ENCODE assay signal across 9 mouse cellular contexts in the genomic region with DNA sequence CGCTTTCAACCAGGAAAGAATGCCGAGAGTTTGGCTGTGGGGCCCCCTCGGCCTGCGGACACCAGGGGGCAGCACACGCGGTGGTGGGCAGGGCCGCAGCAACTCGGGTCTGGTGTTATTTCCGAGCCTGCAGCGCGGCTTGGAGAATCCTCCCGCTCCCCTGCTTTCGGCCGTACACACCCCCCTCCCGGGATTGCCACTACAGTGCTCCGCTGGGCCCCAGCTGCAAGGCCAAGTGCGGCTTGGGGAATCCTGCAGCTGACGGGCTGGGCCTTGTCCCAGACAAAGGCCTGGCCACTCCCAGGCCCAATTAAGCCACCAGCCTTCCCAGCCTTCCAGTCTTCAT. TPM values are rescaled to one million over a fixed set of nuclear protein-coding genes. Genes with fewer than 3 reads are reported as not detected.
DNase-seq lines count a peak whose midpoint lies in the region; ATAC-seq lines count a peak whose summit lies in the region.
"Had no signal": no experiment of that assay in that cellular context is flagged by ENCODE, and none has a peak within 500 bp of the region (broad histone marks: within the 10 kb centered on the region; RNA-seq: fewer than 3 reads in every experiment).

No protein-coding gene starts in this region.

- peak overlapping the region; percentile 89 for H3K27ac ChIP-seq in embryonic facial prominence, embryonic 15.5 days (replicated peaks)
- peak overlapping the region in 1 of 2 experiments; percentile 24; a peak in 1 of 4 replicates for H3K27ac ChIP-seq in heart, embryonic 14.5 days (replicated peaks in 1 of 2; ENCODE audit: control insufficient read depth in 1 of 2, insufficient read depth in 1 of 2, low read depth in 2 of 2, low read length in 2 of 2)

- H3K9me3 ChIP-seq in embryonic facial prominence, embryonic 15.5 days (replicated peaks) = no peaks in the 10 kb centered on the region
- no peaks in the 10 kb centered on the region for H3K9me3 ChIP-seq in heart, embryonic 14.5 days (ENCODE audit: control insufficient read depth, low read length)
- H3K9me3 ChIP-seq in megakaryocyte, embryonic 14.5 days = 0 out of 2 replicates have a peak, but pooled peaks cover 3% of the 10 kb centered on the region

- ATAC-seq in embryonic facial prominence, embryonic 15.5 days (ENCODE audit: insufficient number of reproducible peaks, low FRiP score, low TSS enrichment, low read depth) = peak; percentile 56
- ATAC-seq in heart, embryonic 14.5 days (ENCODE audit: insufficient number of reproducible peaks, insufficient read depth, low FRiP score, low read depth) = no peak

- H3K4me1 ChIP-seq in embryonic facial prominence, embryonic 15.5 days = peaks cover 49% of the 10 kb centered on the region
- H3K4me1 ChIP-seq in heart, embryonic 14.5 days (ENCODE audit: control insufficient read depth in 2 of 2, insufficient read depth in 2 of 2, low read length in 2 of 2) = peaks cover 18 to 29% of the 10 kb centered on the region in 2 experiments
- H3K4me1 ChIP-seq in megakaryocyte, embryonic 14.5 days = peaks cover 68% of the 10 kb centered on the region

- peak overlapping the region; percentile 81 for H3K4me2 ChIP-seq in embryonic facial prominence, embryonic 15.5 days (replicated peaks)
- H3K4me2 ChIP-seq in heart, embryonic 14.5 days (ENCODE audit: low read length) = peak overlapping the region; percentile 94

- WGBS in embryonic facial prominence, embryonic 15.5 days = 0% methylated on average over 18 of the region's 18 CpGs
- WGBS in heart, embryonic 14.5 days = 1% methylated on average over 18 of the region's 18 CpGs

- H3K9ac ChIP-seq in embryonic facial prominence, embryonic 15.5 days = peak overlapping the region; percentile 23
- peak overlapping the region; percentile 73 for H3K9ac ChIP-seq in heart, embryonic 14.5 days (ENCODE audit: low read length)

- H3K27me3 ChIP-seq in embryonic facial prominence, embryonic 15.5 days = peaks cover 38% of the 10 kb centered on the region
- H3K27me3 ChIP-seq in heart, embryonic 14.5 days (ENCODE audit: control insufficient read depth, insufficient read depth, low read length) = peaks cover 65% of the 10 kb centered on the region
- peaks cover 95% of the 10 kb centered on the region for H3K27me3 ChIP-seq in megakaryocyte, embryonic 14.5 days (replicated peaks)

- H3K36me3 ChIP-seq in embryonic facial prominence, embryonic 15.5 days = no peaks in the 10 kb centered on the region
- H3K36me3 ChIP-seq in heart, embryonic 14.5 days (ENCODE audit: control insufficient read depth, insufficient read depth, low read length) = no peaks in the 10 kb centered on the region
- H3K36me3 ChIP-seq in megakaryocyte, embryonic 14.5 days (replicated peaks; ENCODE audit: low read length) = no peaks in the 10 kb centered on the region

- peak; percentile 81 to 82 for DNase-seq in B cell, adult 2 months
- peak; percentile 87 for DNase-seq in NIH3T3 (ENCODE audit: low read depth)
- DNase-seq in kidney, postnatal 10 days = peak; percentile 92
- peak; percentile 21 to 62 for DNase-seq in spleen, adult 18-20 months
- DNase-seq in layer of hippocampus, adult 8-10 months (ENCODE audit: low spot score in 2 of 2) = no peak

- H3K4me3 ChIP-seq in embryonic facial prominence, embryonic 15.5 days (replicated peaks) = peak overlapping the region; percentile 67
- peak overlapping the region; percentile 54 to 76 for H3K4me3 ChIP-seq in heart, embryonic 14.5 days (ENCODE audit: control insufficient read depth in 1 of 2, insufficient read depth in 1 of 2, low read depth in 1 of 2, low read length in 2 of 2)
- peak overlapping the region; percentile 91 for H3K4me3 ChIP-seq in megakaryocyte, embryonic 14.5 days (replicated peaks)

RNA-seq across cellular contexts. Expression of gene Gm11444, which starts 6.8 kb away (rescaled TPM):
- polyA plus RNA-seq in embryonic facial prominence, embryonic 15.5 days (2015; fragmentation: Nextera tagmentation; extraction: Ambion mirVana) = 0.31 TPM in 1 of 2 replicates, not detected in the other
- polyA plus RNA-seq in heart, embryonic 14.5 days (2014; fragmentation: Nextera tagmentation; extraction: Ambion mirVana) = not detected in 2 replicates
- polyA plus RNA-seq in megakaryocyte, embryonic 14.5 days (2012; ENCODE audit: insufficient read depth, low replicate concordance) = not detected in 2 replicates
- total RNA-seq in layer of hippocampus, adult 8-10 months (2022) = not detected
- total RNA-seq: layer of hippocampus, adult 18-20 months had no signal

RNA-seq across cellular contexts. Expression of gene Tbx2, which starts 11.0 kb away (rescaled TPM):
- 8.0 and 8.1 TPM in 2 replicates for polyA plus RNA-seq in embryonic facial prominence, embryonic 15.5 days (2015; fragmentation: Nextera tagmentation; extraction: Ambion mirVana)
- 2.2 and 4.0 TPM in 2 replicates for polyA plus RNA-seq in heart, embryonic 14.5 days (2014; fragmentation: Nextera tagmentation; extraction: Ambion mirVana)
- polyA plus RNA-seq in megakaryocyte, embryonic 14.5 days (2012; ENCODE audit: insufficient read depth, low replicate concordance) = 1.5 and 1.7 TPM in 2 replicates
- 1 to 10 TPM; 1.4 to 2.0 (median 1.7) TPM for total RNA-seq in layer of hippocampus, adult 8-10 months (2022)

RNA-seq across cellular contexts. Expression of gene Tbx4, which starts 42.9 kb away (rescaled TPM):
- 1.8 and 2.1 TPM in 2 replicates for polyA plus RNA-seq in embryonic facial prominence, embryonic 15.5 days (2015; fragmentation: Nextera tagmentation; extraction: Ambion mirVana)
- polyA plus RNA-seq in heart, embryonic 14.5 days (2014; fragmentation: Nextera tagmentation; extraction: Ambion mirVana) = 0.11 and 0.23 TPM in 2 replicates
- polyA plus RNA-seq in megakaryocyte, embryonic 14.5 days (2012; ENCODE audit: insufficient read depth, low replicate concordance) = not detected in 2 replicates
- under 1 TPM; 0.11 to 0.17 (median 0.14) TPM for total RNA-seq in layer of hippocampus, adult 8-10 months (2022)

Comparison
In these comparisons a context has a peak if more than half of its experiments do, and no peak if none do; other contexts are left out.
1. DNase-seq: peak in B cell, adult 2 months (2 of 2), NIH3T3 (single experiment), kidney, postnatal 10 days (single experiment) and spleen, adult 18-20 months (2 of 2); none in layer of hippocampus, adult 8-10 months (0 of 2).
2. Peak in every context shown above with its lines, with median percentiles within 50 percentile points of each other: H3K4me3 ChIP-seq.